In genomic region chr6:55803991-55804680, GRCm38 (mm10) we compare ENCODE assay signal across 8 mouse cellular contexts. TPM values are rescaled to one million over a fixed set of nuclear protein-coding genes. Genes with fewer than 3 reads are reported as not detected.
DNase-seq lines count a peak whose midpoint lies in the region; ATAC-seq lines count a peak whose summit lies in the region.

No protein-coding gene starts in this region.

- no peak overlapping the region for H3K27ac ChIP-seq in hindbrain, embryonic 12.5 days

- no peaks in the 10 kb centered on the region for H3K9me3 ChIP-seq in hindbrain, embryonic 12.5 days (replicated peaks)

- ATAC-seq in hindbrain, embryonic 12.5 days (ENCODE audit: low FRiP score): peak; percentile 66

- DNase-seq in adrenal gland, adult (ENCODE audit: inconsistent age in 2 of 2, low spot score in 1 of 2): peak; percentile 8 to 77
- DNase-seq in adrenal gland, postnatal 4 days (ENCODE audit: low spot score in 2 of 2): no peak
- DNase-seq in R1 (ENCODE audit: low read depth, low spot score): peak; percentile 60
- DNase-seq in embryo, embryonic 10.5 days (ENCODE audit: low spot score): peak; percentile 73
- DNase-seq in lung, postnatal 10 days: peak; percentile 7
- DNase-seq in right cerebral cortex, postnatal 4 days: peak; percentile 72
- DNase-seq in ovary, adult 18-20 months (ENCODE audit: low spot score): no peak

- 25% methylated on average over 12 of the region's 12 CpGs for WGBS in hindbrain, embryonic 12.5 days

- no peak overlapping the region for H3K4me3 ChIP-seq in hindbrain, embryonic 12.5 days

- H3K9ac ChIP-seq in hindbrain, embryonic 12.5 days: no peak overlapping the region

- no peak overlapping the region for H3K4me2 ChIP-seq in hindbrain, embryonic 12.5 days (replicated peaks)

- no peaks in the 10 kb centered on the region for H3K36me3 ChIP-seq in hindbrain, embryonic 12.5 days

- peaks cover 17% of the 10 kb centered on the region for H3K4me1 ChIP-seq in hindbrain, embryonic 12.5 days

- H3K27me3 ChIP-seq in hindbrain, embryonic 12.5 days: 0 out of 2 replicates have a peak, but pooled peaks cover 5% of the 10 kb centered on the region

RNA-seq across cellular contexts. Expression of gene Itprid1, which starts 32.6 kb away (rescaled TPM):
- total RNA-seq in adrenal gland, postnatal 4 days (2021): not detected
- 0.13 and 0.17 TPM in 2 replicates for polyA plus RNA-seq in hindbrain, embryonic 12.5 days (2016; fragmentation: Nextera tagmentation; extraction: Ambion mirVana)

Comparison
In these comparisons a context has a peak if more than half of its experiments do, and no peak if none do; other contexts are left out.
1. DNase-seq: peak in adrenal gland, adult (2 of 2), R1 (single experiment), embryo, embryonic 10.5 days (single experiment), lung, postnatal 10 days (single experiment) and right cerebral cortex, postnatal 4 days (single experiment); none in adrenal gland, postnatal 4 days (0 of 2) and ovary, adult 18-20 months (single experiment).